ENCODE assay signal across 7 mouse cellular contexts in genomic region chr13:60174953-60175352, GRCm38 (mm10). TPM values are rescaled to one million over a fixed set of nuclear protein-coding genes. Genes with fewer than 3 reads are reported as not detected.
DNase-seq lines count a peak whose midpoint lies in the region; ATAC-seq and TF ChIP-seq lines count a peak whose summit lies in the region.

No protein-coding gene starts in this region.

- H3K9ac ChIP-seq in ES-E14 (ENCODE audit: insufficient read depth, low read depth, low read length, poor library complexity, severe bottlenecking), result no peak overlapping the region
- H3K9ac ChIP-seq in heart, embryonic 14.5 days (ENCODE audit: low read length), result peak overlapping the region; percentile 87
- H3K9ac ChIP-seq in liver, embryonic 14.5 days (replicated peaks), result no peak overlapping the region

- H3K27ac ChIP-seq in ES-E14 (ENCODE audit: insufficient read depth, low read depth, low read length, poor library complexity, severe bottlenecking), result no peak overlapping the region
- H3K27ac ChIP-seq in heart, embryonic 14.5 days (replicated peaks in 1 of 2; ENCODE audit: control insufficient read depth in 1 of 2, insufficient read depth in 1 of 2, low read depth in 2 of 2, low read length in 2 of 2), result peak overlapping the region in 1 of 2 experiments; percentile 93; a peak in 1 of 4 replicates
- H3K27ac ChIP-seq in liver, embryonic 14.5 days, result no peak overlapping the region

- in situ Hi-C loops in ES-E14 (cut with MboI; ENCODE audit: low sequenced_read_pairs in 2 of 2, unreplicated experiment in 2 of 2), result no loop called here

- H3K4me3 ChIP-seq in ES-E14 (ENCODE audit: insufficient read depth in 1 of 2, low read depth in 1 of 2, low read length in 2 of 2, poor library complexity in 1 of 2, severe bottlenecking in 1 of 2), result peak overlapping the region; percentile 76 to 95; a peak in 3 of 4 replicates
- H3K4me3 ChIP-seq in heart, embryonic 14.5 days (ENCODE audit: control insufficient read depth in 1 of 2, insufficient read depth in 1 of 2, low read depth in 1 of 2, low read length in 2 of 2), result peak overlapping the region; percentile 66 to 90
- peak overlapping the region in 1 of 2 experiments; percentile 34; a peak in 1 of 4 replicates for H3K4me3 ChIP-seq in liver, embryonic 14.5 days (ENCODE audit: insufficient read depth in 1 of 2, low read depth in 2 of 2, low read length in 2 of 2)

- peaks cover 3 to 7% of the 10 kb centered on the region in 2 experiments; a peak in 2 of 4 replicates for H3K4me1 ChIP-seq in ES-E14 (ENCODE audit: control insufficient read depth in 2 of 2, insufficient read depth in 2 of 2, low read length in 2 of 2, poor library complexity in 1 of 2)
- H3K4me1 ChIP-seq in heart, embryonic 14.5 days (ENCODE audit: control insufficient read depth in 2 of 2, insufficient read depth in 2 of 2, low read length in 2 of 2), result peaks cover 2 to 20% of the 10 kb centered on the region in 2 experiments; a peak in 3 of 4 replicates
- H3K4me1 ChIP-seq in liver, embryonic 14.5 days (replicated peaks; ENCODE audit: control insufficient read depth in 2 of 2, insufficient read depth in 2 of 2, low read length in 1 of 2), result 0 out of 4 replicates have a peak, but pooled peaks cover 0 to 2% of the 10 kb centered on the region in 2 experiments

- no peak for TF ChIP-seq EP300 in liver, embryonic 14.5 days (IDR thresholded peaks at IDR 0.05; ENCODE audit: low read depth)

- DNase-seq in 3T3-L1 (ENCODE audit: low read depth, low spot score), result peak; percentile 63
- DNase-seq in ES-E14 (ENCODE audit: low read depth, low spot score), result no peak
- DNase-seq in liver, embryonic 14.5 days (ENCODE audit: low read depth in 3 of 3, low spot score in 3 of 3), result no peak
- no peak for DNase-seq in layer of hippocampus, postnatal 10 days (ENCODE audit: low spot score in 2 of 2)
- DNase-seq in testis, postnatal 10 days (ENCODE audit: low spot score), result no peak

- H3K36me3 ChIP-seq in ES-E14 (ENCODE audit: control insufficient read depth, insufficient read depth, low read length, poor library complexity, severe bottlenecking), result no peaks in the 10 kb centered on the region
- H3K36me3 ChIP-seq in heart, embryonic 14.5 days (ENCODE audit: control insufficient read depth, insufficient read depth, low read length), result no peaks in the 10 kb centered on the region
- no peaks in the 10 kb centered on the region for H3K36me3 ChIP-seq in liver, embryonic 14.5 days (replicated peaks; ENCODE audit: control insufficient read depth, insufficient read depth, low read depth)

- no peaks in the 10 kb centered on the region for H3K27me3 ChIP-seq in heart, embryonic 14.5 days (ENCODE audit: control insufficient read depth, insufficient read depth, low read length)
- peaks cover 53% of the 10 kb centered on the region for H3K27me3 ChIP-seq in liver, embryonic 14.5 days (ENCODE audit: control insufficient read depth, insufficient read depth, low read length)

- H3K9me3 ChIP-seq in ES-E14 (ENCODE audit: control insufficient read depth, insufficient read depth, low read depth, low read length), result no peaks in the 10 kb centered on the region
- H3K9me3 ChIP-seq in heart, embryonic 14.5 days (ENCODE audit: control insufficient read depth, low read length), result no peaks in the 10 kb centered on the region
- H3K9me3 ChIP-seq in liver, embryonic 14.5 days (ENCODE audit: control insufficient read depth, low read length), result no peaks in the 10 kb centered on the region

- no peak for TF ChIP-seq CTCF in liver, embryonic 14.5 days (IDR thresholded peaks at IDR 0.05; ENCODE audit: low read depth)

- no peak for ATAC-seq in heart, embryonic 14.5 days (ENCODE audit: insufficient number of reproducible peaks, insufficient read depth, low FRiP score, low read depth)
- no peak for ATAC-seq in liver, embryonic 14.5 days (ENCODE audit: insufficient read depth)
- no peak for ATAC-seq in megakaryocyte, adult 5-6 weeks (ENCODE audit: poor library complexity, severe bottlenecking)

- WGBS in heart, embryonic 14.5 days, result under 1% methylated on average over 7 of the region's 7 CpGs
- WGBS in liver, embryonic 14.5 days (ENCODE audit: insufficient replicate concordance), result 3% methylated on average over 7 of the region's 7 CpGs

- peak overlapping the region; percentile 88 for H3K4me2 ChIP-seq in heart, embryonic 14.5 days (ENCODE audit: low read length)
- H3K4me2 ChIP-seq in liver, embryonic 14.5 days (ENCODE audit: low read depth), result peak overlapping the region; percentile 56; the same call in 1 of the 2 replicates

TF ChIP-seq in ES-E14, 5 proteins besides CTCF, POLR2A, EP300 and RAD21:
- TF ChIP-seq ZNF384 (IDR thresholded peaks at IDR 0.05; ENCODE audit: low read depth, low read length), result no peak
- no peak for TF ChIP-seq ZC3H11A (IDR thresholded peaks at IDR 0.05; ENCODE audit: borderline replicate concordance, low read depth, low read length)
- no peak for TF ChIP-seq HCFC1 (IDR thresholded peaks at IDR 0.05; ENCODE audit: borderline replicate concordance, insufficient read depth, low read length)
- TF ChIP-seq CHD2 (IDR thresholded peaks at IDR 0.05; ENCODE audit: low read depth, low read length), result no peak
- no peak for TF ChIP-seq MAFK (IDR thresholded peaks at IDR 0.05; ENCODE audit: insufficient read depth, low read depth, low read length)

RNA-seq across cellular contexts. Expression of gene Gas1, which starts 2.2 kb away (rescaled TPM):
- 1.9 and 3.0 TPM in 2 replicates for total RNA-seq in ES-E14 (2012; rRNA removed)
- polyA plus RNA-seq in heart, embryonic 14.5 days (2014; fragmentation: Nextera tagmentation; extraction: Ambion mirVana), result 42.1 and 50.7 TPM in 2 replicates
- 1.5 and 2.1 TPM in 2 replicates for polyA plus RNA-seq in liver, embryonic 14.5 days (2012; rRNA removed)
- polyA plus RNA-seq in liver, embryonic 14.5 days (2014; fragmentation: Nextera tagmentation; extraction: Ambion mirVana), result 1.6 and 1.7 TPM in 2 replicates
- total RNA-seq in layer of hippocampus, postnatal 10 days (2021), result 10 to 100 TPM; 12.9 to 14.0 TPM
- 0.27 TPM in 1 of 2 replicates, not detected in the other for total RNA-seq in megakaryocyte, adult 5-6 weeks (2015)
- total RNA-seq in megakaryocyte, adult 5-6 weeks (2017), result not detected in 2 replicates
